Mouse (Mus musculus): Measurements from ENCODE around the gene Pcca. TPM values are rescaled to one million over a fixed set of nuclear protein-coding genes. Genes with fewer than 3 reads are reported as not detected.
"Not testable (repeated sequence)": the region's sequence is repeated elsewhere in the genome, so short reads cannot be mapped to it uniquely, and the experiment has no call there.

Gene Pcca
- polyA plus RNA-seq, 1 experiment from 2014 or later: 15.6 TPM

DNA sequence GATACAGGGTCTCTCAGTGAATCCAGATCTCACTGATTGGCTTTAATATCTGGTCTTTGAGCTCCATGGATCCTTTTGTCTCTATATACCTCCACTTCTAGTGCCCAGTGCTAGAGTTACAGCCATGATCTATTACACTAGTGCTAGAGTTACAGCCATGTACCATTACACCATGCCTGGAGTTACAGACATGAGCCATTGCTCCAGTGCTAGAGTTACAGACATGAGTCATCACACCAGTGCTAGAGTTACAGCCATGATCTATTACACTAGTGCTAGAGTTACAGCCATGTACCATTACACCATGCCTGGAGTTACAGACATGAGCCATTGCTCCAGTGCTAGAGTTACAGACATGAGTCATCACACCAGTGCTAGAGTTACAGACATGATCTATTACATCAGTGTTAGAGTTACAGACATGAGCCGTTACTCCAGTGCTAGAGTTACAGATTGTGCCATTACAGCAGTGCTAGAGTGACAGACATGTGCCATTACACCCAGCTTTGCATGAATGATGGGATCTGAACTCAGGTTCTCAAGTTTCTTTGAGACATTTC lies 26.8 kb downstream of the Pcca start:
- DNase-seq (ENCODE audit: low spot score): not testable (repeated sequence)

DNA sequence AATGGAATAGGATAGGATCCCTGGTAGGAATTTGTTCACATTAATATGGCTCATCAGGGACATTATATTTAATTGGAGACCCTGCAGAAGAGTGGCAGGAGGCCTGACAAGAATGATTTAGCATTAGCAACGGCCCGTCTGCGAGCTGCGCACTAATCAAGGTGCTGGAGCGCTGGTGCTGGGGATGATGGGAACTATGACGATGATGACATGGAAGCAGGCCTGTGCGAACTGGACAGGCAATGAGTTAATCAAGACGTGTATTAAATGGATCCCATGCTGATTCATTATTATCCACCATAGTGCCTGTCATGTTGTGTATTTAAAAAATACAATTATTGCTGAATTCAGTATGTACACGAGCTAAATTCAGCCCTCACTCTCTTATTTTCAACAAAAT lies 36.7 kb downstream of the Pcca start:
- no peak for DNase-seq (ENCODE audit: low spot score)

DNA sequence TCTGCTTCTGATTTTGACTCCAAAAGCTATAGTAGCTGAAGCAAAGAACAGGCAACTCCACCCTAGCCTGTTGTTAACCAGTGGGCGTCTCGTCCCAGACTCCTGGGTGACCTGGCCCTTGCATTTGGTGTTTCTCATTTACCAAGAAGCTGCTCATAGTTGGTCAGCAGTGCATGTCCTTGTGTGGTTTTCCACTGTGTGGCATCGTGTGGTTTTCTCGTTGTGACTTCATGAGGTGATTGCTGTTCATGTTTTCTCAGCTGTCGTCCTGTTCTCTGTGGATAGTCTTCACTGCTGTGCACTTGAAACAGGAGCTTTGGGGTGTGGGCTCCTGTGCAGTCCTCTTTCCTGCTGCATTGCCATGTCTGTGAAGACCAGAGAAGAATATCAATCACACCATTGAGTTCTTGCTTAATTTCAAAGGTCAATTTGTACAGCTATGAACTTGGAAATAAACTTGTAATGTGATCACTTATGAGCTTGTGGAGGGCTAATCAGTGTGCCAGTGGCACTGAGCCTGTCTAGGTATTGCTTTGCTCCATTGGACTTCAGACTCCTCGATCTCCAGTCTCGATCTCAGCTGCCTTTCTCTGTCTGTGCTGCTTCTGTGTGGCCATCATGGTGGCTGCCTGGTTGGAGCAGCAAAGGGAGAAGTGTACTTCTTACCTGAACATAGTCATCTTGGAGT lies 40.1 kb downstream of the Pcca start:
- DNase-seq (ENCODE audit: low spot score): no peak

DNA sequence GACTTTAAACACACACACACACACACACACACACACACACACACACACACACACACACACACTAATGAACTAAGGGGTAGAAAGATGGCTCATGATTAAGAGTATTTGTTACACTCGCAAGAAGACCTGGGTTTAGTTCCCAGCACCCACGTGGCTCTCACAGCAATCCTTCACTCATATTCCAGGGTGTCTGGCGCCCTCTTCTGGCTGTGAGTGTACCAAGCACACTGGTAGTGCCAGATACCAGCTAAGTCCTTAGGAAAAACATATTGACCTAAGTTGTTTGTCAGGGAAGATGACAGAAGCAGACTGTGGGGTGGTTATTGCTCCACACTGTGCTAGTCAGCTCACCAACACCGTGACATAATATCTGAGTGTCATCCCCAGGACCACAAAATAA lies 43.7 kb downstream of the Pcca start:
- DNase-seq (ENCODE audit: low spot score): no peak

DNA sequence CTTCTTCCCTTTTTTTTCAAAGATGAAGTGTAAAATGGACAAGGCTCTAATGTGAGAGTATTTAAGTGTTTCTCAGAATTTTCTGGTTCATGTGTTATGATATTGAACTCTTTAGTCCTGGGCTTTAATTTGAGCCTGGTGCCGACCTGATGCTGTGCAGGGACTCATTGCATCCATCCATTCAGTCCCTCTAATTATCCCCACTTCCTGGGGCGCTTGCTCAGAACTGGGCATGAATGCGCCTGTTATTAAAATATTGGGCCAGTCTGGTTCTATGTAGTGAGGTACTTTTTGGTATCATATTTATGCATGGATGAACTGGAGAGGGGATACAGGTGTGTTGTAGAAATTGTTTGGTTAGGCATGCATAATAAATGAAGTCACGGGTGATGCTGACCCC lies 47.9 kb downstream of the Pcca start:
- no peak for DNase-seq (ENCODE audit: low spot score)

DNA sequence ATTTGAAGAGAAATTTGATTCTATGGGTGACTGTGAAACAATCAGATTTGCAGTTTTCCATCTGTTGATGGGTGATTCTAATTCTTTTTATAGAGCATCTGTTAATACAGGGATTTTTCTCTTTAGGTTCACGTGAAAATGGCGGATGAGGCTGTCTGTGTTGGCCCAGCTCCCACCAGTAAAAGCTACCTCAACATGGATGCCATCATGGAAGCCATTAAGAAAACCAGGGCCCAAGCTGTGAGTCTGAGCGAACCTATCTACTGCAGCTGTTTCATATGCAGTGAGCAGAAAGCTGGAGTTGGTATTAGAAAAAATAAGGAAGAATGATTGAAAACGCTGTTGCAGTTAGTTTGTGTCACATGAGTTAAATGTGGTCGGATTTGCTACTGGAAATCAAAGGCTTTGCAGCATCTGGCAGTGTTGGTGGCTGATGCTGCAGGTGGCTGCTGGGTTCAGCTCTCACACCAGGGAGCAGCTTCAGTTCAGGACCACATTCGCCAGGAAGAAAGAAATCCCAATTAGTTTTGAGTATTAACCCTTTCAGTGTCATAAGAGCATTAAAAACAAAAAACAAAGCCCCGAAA lies 48.5 kb downstream of the Pcca start:
- DNase-seq (ENCODE audit: low spot score): no peak

DNA sequence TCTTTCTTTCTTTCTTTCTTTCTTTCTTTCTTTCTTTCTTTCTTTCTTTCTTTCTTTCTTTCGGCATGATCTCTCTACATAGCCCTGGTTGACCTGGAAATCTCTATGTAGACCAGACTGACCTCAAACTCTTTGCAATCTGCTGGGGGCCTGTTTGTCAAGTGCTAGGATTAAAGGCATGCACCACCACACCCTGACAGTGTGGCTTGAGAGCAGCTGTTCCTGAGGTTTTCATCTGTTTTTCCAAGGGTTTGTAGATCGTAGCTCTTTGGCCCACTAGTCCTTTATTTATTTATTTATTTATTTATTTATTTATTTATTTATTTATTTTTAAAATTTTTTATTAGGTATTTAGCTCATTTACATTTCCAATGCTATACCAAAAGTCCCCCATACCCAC lies 50.0 kb downstream of the Pcca start:
- not testable (repeated sequence) for DNase-seq (ENCODE audit: low spot score)

DNA sequence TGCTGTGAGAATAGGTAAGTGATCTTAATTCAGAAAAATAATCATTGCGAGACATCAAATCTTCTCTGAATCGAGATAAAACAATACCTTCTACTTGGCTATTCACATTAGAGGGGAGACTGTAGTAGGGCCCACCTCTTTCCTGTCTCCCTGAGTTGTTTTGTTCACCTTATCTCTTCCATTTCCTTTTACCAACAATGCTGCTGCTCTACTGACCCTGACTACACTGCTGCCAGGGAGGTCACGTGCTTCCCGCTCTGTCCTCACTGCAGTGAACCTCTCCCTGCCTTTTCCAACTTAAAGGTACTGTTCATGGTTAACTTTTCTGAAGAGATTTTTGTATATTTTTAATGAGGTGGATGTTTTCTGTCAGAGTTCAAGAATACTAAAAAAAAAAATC lies 52.8 kb downstream of the Pcca start:
- DNase-seq (ENCODE audit: low spot score): no peak

DNA sequence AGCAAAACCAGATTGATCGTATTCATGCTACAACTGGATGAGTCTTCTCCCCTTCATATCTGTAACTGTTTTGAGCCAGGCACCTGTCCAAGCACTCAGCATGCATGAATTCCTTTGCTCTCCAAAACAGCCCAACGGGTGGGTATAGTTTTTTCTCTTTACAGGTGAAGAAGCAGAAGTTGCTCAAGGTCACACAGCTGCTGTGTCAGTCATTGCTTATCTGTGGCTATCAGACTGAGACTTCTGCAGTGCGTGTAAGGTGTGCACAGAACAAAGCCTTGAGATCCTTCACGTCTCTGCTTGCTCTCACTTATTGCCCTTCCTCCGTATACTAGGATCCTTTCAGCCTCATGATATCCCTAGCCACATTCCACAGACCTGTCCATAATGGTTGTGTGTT lies 63.4 kb downstream of the Pcca start:
- DNase-seq (ENCODE audit: low spot score): no peak

DNA sequence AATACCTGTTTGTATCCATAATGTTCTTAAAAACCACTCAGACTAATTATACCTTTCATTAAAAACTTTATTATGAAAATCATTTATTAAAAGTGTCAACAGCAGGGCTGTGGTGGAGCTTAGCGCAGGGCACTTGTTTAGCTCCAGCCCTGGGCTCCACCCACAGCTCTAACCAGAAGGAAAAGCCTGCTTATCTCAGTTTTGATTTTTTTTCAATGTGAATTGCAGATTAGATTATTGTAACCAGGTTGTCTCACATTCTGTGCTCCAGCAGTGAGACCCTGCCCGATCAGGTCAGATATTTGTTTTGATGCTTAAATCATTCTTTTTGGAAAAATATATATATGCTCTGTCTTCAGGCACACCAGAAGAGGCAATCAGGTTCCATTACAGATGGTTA lies 64.7 kb downstream of the Pcca start:
- DNase-seq (ENCODE audit: low spot score): no peak

DNA sequence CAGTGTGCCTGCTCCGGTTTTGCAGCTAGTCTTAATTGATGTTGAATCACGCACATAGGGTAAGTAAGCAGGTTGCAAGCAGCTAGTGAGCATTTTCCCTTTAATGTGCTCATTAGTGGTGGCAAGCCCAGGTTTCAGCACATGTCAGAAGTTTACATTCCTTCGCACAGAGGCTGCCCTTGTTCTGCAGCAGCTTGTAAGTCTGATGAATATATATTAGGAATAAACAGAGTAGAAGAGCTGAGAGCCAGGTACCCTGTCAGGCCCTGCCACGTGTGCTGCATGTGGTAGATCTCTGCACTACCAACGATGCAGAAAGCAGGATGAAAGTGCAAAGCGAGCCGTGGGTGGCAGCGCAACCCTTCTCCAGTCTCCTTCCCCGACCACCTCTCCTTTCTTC lies 65.7 kb downstream of the Pcca start:
- no peak for DNase-seq (ENCODE audit: low spot score)

DNA sequence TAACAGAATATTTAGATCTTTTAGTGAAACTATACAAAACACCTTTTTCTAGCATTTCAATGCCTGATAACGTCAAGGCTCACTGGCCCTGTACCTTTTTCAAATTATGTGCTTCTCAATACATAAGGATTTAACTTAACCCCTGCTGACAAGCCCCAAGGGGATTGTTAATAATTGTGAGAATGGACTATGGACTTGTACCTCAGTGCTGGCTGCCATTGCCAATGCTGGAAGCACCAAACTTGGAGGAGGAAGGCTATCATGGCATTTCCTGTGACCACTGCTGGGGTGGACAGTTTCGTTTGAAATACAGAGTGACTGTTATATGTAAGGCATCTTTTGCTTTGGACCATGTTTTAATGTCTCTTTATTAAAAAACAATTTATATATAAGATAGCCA lies 68.6 kb downstream of the Pcca start:
- DNase-seq (ENCODE audit: low spot score): no peak

DNA sequence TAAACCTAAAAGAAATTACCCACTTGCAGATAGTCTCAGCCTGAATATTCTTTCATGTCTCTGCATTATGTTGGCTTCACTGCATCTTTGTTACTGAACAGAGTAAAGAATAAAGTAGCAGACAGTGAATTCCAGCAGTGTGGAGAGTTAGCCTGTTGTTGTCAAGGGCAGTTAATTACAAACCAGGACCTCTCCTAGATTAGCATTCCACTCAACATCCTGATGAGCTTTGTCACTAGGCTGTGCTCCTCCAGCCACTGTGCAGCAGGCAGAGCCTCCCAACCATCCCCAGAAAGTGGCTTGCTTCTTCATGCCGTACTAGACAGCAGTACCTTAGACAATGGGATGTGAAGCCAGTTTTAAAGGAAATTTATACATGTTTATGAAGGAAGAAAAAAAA lies 72.4 kb downstream of the Pcca start:
- DNase-seq (ENCODE audit: low spot score): no peak

DNA sequence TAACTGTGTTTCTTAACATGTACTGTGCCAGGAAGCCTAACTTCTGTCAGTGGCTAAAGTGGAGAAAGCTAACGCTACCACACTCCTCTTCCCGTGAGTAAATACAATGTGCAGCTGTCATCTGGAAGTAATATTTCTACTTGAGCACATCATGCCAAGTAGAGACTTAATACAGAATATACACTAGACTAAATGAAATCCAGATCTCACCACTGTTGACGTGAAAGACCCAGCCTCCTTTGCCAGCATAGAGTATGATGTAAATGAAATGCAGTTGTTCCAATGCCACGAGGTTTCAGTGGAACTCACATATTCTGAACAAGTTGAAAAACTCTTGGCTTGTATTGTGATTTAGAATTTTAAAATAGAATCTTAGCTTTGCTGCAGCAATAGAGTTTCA lies 73.3 kb downstream of the Pcca start:
- DNase-seq (ENCODE audit: low spot score): no peak

DNA sequence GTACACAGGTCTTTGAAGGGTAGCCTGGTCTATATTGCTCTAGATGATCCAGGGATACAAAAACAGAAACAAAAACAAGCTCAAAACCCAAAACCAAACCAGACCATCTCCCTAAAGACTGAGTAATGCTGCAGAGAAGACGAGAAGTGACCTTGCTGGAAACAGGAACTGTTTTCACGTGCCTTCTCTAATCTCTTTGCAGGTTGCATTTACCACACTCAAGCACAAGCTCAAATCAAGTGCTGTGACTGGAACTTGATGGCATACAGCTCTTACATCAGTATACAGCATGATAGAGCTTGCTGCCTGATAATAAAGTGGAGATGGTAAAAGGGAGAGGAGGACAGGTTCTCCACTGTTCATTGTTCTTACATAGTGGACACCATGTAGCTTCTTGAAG lies 74.2 kb downstream of the Pcca start:
- DNase-seq (ENCODE audit: low spot score): no peak

DNA sequence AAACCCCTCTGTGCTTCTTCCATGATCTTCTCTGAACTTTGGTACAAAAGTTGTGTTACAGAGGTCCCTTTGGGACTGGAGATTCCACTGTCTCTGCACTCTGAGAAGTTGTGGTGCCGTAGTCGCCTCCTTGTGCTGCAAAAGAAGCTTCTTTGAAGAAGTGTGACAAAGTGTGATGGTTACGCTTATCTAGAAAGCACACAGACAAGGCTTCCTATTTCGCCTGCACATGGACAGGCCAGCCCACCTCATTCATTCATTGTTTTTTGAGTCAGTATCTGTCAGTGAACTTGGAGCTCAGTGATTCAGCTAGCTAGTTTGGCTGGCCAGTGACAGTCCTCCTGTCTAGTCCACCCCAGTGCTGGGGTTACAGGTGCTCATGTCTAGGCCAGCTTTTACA lies 76.9 kb downstream of the Pcca start:
- DNase-seq (ENCODE audit: low spot score): no peak

DNA sequence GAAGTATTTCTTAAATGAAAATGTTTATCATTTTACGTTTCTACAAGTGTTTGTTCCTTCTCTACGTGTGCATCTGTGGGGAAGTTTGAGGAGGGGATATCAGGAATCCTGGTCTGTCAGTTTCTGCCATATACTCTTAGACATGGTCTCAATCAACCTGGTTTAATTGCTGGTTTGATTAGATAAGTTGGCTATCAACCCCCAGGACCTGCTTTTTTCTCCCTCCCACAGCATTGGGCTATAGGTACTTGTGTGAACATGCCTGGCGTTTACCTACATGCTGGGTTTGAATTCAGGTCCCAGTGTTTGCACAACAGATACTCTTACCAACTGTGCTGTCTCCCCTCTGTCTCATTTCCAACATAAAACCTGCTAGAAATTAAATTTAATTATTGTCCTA lies 78.2 kb downstream of the Pcca start:
- no peak for DNase-seq (ENCODE audit: low spot score)

DNA sequence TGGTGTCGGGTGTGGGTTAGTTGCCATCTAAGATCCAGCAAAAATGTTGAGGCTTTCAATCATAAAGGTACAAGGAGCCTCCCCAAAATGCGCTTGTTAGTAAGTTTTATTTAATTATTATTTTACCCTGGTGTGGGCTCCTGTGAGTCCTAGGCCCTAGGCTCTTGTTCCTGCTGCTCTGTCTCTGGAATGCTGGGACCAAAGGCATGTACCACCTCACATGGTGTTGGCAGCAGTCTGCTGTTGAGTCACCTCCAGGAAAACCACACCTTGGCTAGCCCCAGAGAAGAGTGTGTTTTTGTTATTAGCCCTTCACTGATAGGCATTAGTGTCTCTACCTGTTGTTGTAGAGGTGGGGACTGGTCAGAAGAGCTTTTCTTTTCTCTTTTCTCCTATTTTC lies 83.5 kb downstream of the Pcca start:
- no peak for DNase-seq (ENCODE audit: low spot score)

DNA sequence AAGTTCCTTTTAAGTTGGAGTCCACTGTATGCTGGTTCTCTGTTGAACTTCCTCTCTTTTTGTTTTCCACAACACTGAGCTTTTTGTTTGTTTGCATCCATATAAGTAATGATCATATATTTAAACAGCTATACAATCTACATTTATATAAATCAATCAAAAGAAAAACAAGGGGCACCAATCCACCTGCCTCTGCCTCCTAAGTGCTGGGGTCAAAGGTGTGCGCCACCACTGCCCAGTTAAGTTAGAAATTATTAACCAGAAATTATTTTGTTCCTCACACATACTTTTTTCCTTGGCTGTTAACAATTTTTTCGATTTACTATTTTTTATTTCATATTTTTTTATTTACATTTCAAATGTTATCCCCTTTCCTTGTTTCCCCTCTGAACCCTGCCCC lies 99.3 kb downstream of the Pcca start:
- no peak for DNase-seq (ENCODE audit: low spot score)

DNA sequence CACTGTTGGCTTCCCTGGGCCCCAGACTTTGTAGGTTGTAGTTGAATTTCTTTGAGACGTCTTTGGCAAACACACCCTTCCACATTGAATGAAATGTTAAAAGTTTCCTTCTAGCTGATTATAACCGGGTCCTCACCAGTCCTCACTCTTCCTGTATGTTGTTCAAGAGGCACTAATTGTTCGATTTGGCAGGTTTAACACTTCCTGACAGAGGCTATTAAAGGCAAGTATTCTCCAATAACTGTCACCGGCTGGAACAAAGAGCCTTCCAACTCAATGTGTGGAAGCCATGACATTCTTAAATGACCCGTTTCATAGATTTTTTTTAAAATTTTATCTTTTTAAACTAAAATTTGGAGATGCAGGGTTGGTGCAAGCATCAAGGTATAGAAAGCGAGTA lies 102.5 kb downstream of the Pcca start:
- DNase-seq (ENCODE audit: low spot score): no peak

DNA sequence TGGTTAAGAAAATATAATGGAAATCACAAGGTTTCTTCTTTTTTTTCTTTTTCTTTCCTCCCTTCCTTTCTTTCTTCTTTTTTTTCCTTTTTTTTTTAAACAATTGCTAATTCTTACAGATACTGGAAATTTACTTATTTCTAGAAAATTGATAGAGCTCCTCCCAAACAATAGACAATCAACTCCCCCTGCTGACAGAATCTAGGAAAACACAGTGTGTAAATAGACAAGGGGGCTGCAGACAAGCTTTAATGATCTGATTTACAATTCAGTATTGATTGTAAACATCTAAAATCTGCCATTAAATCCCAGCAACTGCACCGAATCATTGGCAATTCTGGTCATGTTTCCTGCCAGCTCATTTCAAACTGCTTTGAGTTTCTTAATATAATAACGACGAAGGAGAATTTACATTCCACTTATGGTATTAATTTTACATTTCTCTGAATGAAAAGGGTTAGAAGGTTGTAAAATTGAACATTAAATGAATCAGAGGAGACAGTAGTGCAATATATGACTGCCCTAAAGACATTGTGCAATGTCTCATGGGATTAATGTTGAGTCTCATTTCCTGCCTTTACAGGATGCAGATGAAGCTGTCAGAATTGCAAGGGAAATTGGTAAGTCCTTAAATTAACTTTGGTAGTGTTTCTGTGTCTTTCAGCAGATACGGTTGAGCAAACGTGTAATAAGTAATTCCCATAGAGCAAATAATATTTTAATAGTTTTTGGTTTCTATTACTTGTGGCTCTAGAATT lies 103.9 kb downstream of the Pcca start:
- no peak for DNase-seq (ENCODE audit: low spot score)

DNA sequence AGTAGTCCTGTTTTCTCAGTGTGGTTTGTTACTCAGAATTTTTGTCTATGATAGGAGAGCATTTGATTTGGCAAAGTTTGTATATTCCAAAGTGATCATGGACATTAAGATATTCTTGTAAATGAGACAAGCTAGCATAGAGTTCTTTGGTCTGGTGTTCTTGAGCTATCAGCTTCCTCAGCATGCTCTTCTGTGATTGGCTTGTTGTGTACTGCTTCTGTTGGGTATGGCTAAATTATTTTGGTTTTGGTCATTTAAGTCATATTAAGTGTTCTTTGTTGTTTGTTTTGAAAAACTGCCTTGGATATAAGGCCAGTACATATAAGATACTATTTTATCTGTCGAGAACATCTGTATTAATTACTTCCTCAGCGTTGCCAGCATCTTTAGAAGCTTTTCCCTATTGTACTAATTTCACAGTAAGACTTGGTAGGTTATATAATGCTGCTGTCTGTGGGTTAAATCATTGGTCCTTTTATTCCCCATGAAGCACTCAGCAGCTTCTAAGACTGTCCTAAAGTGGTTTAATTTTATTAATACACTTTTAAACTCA lies 105.1 kb downstream of the Pcca start:
- DNase-seq (ENCODE audit: low spot score): no peak

Data from thymus, postnatal 0 days (tissue).